Mouse (Mus musculus) midbrain, embryonic 11.5 days (tissue): ENCODE results near the gene Lin7a. TPM values are rescaled to one million over a fixed set of nuclear protein-coding genes. Genes with fewer than 3 reads are reported as not detected.

Experiments
- ATAC-seq: fragments of 200-750 bp; cut with Nextera tagmentation; 2 replicates; pipeline ENCODE4 v1.8.0; 2017; ENCODE audit warnings: moderate TSS enrichment, moderate library complexity; ENCODE audit not compliant: low FRiP score
- DNase-seq: peaks from one replicate; pipeline ENCODE4 v3.0.0; 2015; ENCODE audit warnings: low spot score; ENCODE audit errors: missing footprints
- H3K27ac ChIP-seq: fragments of 300-500 bp; sonication (generic); 2 replicates; pipeline ENCODE4 v1.5.1; 2014; ENCODE audit warnings: low read depth, low read length
- H3K27me3 ChIP-seq: fragments of 300-500 bp; sonication (generic); 2 replicates; pipeline ENCODE4 v1.6.1; 2014; ENCODE audit warnings: mild to moderate bottlenecking, low read length, moderate library complexity, mixed read lengths; ENCODE audit not compliant: control insufficient read depth, insufficient read depth
- H3K36me3 ChIP-seq: fragments of 300-500 bp; sonication (generic); 2 replicates; pipeline ENCODE4 v1.6.1; 2014; ENCODE audit warnings: mild to moderate bottlenecking, low read length, moderate library complexity, mixed read lengths; ENCODE audit not compliant: control insufficient read depth, insufficient read depth
- H3K4me1 ChIP-seq: fragments of 300-500 bp; sonication (generic); 2 replicates; pipeline ENCODE4 v1.6.1; 2014; ENCODE audit warnings: low read length; ENCODE audit not compliant: control insufficient read depth, insufficient read depth
- H3K4me2 ChIP-seq: fragments of 300-500 bp; sonication (generic); 2 replicates; pipeline ENCODE4 v1.6.1; 2014; ENCODE audit warnings: mild to moderate bottlenecking, moderate library complexity
- H3K4me3 ChIP-seq: fragments of 300-500 bp; sonication (generic); 2 replicates; pipeline ENCODE4 v1.5.1; 2014; ENCODE audit warnings: low read depth, low read length
- H3K9ac ChIP-seq: fragments of 300-500 bp; sonication (generic); 2 replicates; pipeline ENCODE4 v1.6.1; 2014; ENCODE audit warnings: low read length
- H3K9me3 ChIP-seq: fragments of 300-500 bp; sonication (generic); 2 replicates; pipeline ENCODE4 v1.6.1; 2016; ENCODE audit warnings: low read length; ENCODE audit not compliant: control insufficient read depth
- WGBS: fragments of 180-500 bp; shearing (Covaris S2); extraction: QIAGEN DNeasy Blood & Tissue Kit; methylation state at CpG from one replicate; pipeline ENCODE4 v1.1.7; 2014; 5-methylcytosine and 5-hydroxymethylcytosine counted together
- polyA plus RNA-seq: library from polyadenylated mRNA; unstranded; fragments of >200 nt; fragmentation: Nextera tagmentation; extraction: Ambion mirVana; gene quantifications from 2 replicates; pipeline ENCODE4 v1.2.1, GENCODE M21; 2014

The Lin7a gene
- polyA plus RNA-seq, 1 experiment from 2014 or later: 9.0 TPM

GRCm38 (mm10) chr10:107276647-107277046 is 5.2 kb downstream of the Lin7a start:
- Histone ChIP-seq H3K36me3 (no peaks in the 10 kb centered on the region), H3K27me3 (no peaks in the 10 kb centered on the region), H3K4me1 (no peaks in the 10 kb centered on the region), H3K4me3 (no peak overlapping the region), H3K4me2 (no peak overlapping the region), H3K9me3 (no peaks in the 10 kb centered on the region), H3K27ac (no peak overlapping the region), H3K9ac (no peak overlapping the region)
- DNase-seq: no peak
- 87% methylated on average over 2 of the region's 2 CpGs for WGBS
- ATAC-seq: no peak

GRCm38 (mm10) chr10:107293934-107294664 is 22.6 kb downstream of the Lin7a start:
- H3K27me3 ChIP-seq: no peaks in the 10 kb centered on the region

DNA sequence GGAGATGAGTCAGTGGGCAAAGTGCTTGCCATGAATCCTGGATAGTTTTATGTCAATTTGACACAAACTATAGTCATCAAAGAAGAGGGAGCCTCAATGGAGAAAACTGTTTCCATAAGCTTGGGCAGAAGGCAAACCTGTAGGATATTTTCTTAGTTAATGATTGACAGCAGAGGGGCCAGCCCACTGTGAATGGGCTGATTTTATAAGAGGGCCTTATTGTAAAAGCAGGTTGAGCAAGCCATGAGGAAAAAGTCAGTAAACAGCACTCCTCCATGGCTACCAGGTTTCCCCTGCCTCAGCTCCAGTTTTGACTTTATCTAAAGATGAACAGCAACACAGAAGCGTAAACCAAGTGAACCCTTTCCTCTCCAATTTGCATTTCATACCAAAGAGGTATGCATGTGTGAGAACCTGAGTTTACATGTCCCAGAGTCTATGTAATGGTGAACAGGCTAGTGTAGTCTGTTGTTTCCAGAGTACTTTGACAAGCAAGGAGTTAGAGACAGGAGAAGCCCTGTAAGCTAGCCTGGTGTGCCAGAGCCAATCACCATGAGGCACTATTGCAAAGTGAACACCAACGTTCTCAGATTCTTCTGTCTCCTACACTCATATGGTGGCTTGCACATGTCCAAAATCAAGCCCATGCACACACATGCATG is 29.2 kb downstream of the Lin7a start:
- no peak overlapping the region for H3K27ac ChIP-seq
- H3K9me3 ChIP-seq: no peaks in the 10 kb centered on the region
- DNase-seq (no peak), ATAC-seq (no peak)
- no peaks in the 10 kb centered on the region for H3K27me3 ChIP-seq
- H3K4me3 ChIP-seq: no peak overlapping the region
- no peaks in the 10 kb centered on the region for H3K4me1 ChIP-seq
- H3K4me2 ChIP-seq: no peak overlapping the region
- H3K9ac ChIP-seq: no peak overlapping the region
- H3K36me3 ChIP-seq: no peaks in the 10 kb centered on the region
- 78% methylated on average over 2 of the region's 2 CpGs for WGBS

More at GRCm38 (mm10) chr10:107293934-107294664, 22.6 kb downstream of the Lin7a start:
- Histone ChIP-seq H3K4me3 (no peak overlapping the region), H3K4me2 (no peak overlapping the region), H3K4me1 (no peaks in the 10 kb centered on the region), H3K36me3 (no peaks in the 10 kb centered on the region), H3K27ac (no peak overlapping the region), H3K9ac (no peak overlapping the region), H3K9me3 (no peaks in the 10 kb centered on the region)
- 72% methylated on average over 7 of the region's 7 CpGs for WGBS
- DNase-seq (peak; percentile 14), ATAC-seq (no peak)

DNA sequence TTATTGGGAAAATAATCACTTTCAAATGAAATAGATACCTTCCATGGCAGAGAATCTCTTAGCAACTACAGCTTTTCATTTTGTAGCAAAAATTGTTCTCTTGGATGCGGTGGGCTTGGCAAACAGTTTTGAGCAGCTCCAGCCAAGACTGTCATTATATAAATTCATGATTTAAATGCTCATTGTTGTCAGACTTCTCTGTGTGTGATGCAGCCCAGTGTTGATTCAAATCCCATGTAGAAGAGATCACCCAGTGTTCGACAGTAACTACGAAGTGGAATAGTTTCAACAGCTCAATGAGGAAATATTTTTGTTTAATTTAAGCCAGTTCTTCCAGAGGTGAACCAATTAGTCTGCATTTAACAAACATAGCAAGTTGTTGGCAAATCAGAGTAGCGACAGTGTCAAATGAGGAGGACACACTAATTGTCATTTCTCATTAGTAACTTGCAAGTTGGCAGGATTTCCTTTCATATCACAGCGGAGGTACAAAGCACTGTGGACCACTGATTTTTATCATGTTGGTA is 39.5 kb downstream of the Lin7a start:
- Histone ChIP-seq H3K4me1 (no peaks in the 10 kb centered on the region), H3K9ac (no peak overlapping the region), H3K4me3 (no peak overlapping the region), H3K27ac (no peak overlapping the region), H3K36me3 (no peaks in the 10 kb centered on the region), H3K4me2 (no peak overlapping the region), H3K9me3 (no peaks in the 10 kb centered on the region), H3K27me3 (no peaks in the 10 kb centered on the region)
- DNase-seq (no peak), ATAC-seq (no peak)
- WGBS: 88% methylated on average over 5 of the region's 5 CpGs

DNA sequence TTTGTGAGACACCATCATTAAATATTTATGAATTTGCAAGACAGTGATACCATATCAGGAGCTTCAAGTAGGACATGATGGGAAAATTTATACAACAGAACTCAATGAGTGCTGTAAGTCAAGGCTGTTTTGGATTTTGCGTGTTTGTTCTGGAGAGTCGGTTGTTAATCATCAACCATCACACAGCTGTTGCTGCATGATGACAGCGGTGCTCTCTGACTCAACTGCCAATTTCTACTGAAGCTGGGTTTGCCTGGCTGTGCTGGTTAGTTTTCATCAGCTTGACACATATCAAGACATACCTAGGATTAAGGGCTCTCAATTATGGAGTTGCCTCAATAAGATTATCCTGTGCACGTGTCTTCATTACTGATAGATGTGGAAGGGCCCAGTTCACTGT is 41.1 kb downstream of the Lin7a start:
- ATAC-seq: no peak

GRCm38 (mm10) chr10:107313395-107313794 is 41.9 kb downstream of the Lin7a start:
- Histone ChIP-seq H3K9me3 (no peaks in the 10 kb centered on the region), H3K9ac (no peak overlapping the region), H3K27me3 (no peaks in the 10 kb centered on the region), H3K27ac (no peak overlapping the region), H3K4me1 (no peaks in the 10 kb centered on the region; the same call in 1 of the 2 replicates), H3K4me3 (no peak overlapping the region), H3K4me2 (no peak overlapping the region), H3K36me3 (no peaks in the 10 kb centered on the region)
- ATAC-seq (no peak), DNase-seq (no peak)
- 38% methylated on average over 3 of the region's 3 CpGs for WGBS

More for the DNA sequence above, 41.1 kb downstream of the Lin7a start:
- WGBS: 91% methylated on average over 4 of the region's 4 CpGs
- Histone ChIP-seq H3K9me3 (no peaks in the 10 kb centered on the region), H3K4me3 (no peak overlapping the region), H3K27ac (no peak overlapping the region), H3K36me3 (no peaks in the 10 kb centered on the region), H3K27me3 (no peaks in the 10 kb centered on the region), H3K9ac (no peak overlapping the region), H3K4me1 (no peaks in the 10 kb centered on the region; the same call in 1 of the 2 replicates), H3K4me2 (no peak overlapping the region)
- no peak for DNase-seq

DNA sequence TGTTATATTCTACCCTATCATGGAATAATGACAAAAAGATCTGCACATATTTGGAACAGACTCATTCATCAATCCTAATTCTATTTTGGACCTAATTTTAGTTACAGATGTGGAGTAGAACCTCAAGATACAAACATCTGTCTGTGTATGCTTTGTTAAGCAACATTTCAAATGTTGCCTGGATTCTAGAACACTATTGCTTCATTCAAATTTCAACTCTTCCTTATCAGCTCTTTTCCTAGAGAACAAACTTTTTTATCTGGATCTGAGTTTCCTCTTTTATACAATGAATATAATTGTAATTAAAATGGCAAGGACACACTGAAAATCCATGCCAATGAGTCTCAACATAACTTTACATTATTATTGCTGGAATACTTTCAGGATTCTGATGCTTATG is 43.8 kb downstream of the Lin7a start:
- no peaks in the 10 kb centered on the region for H3K36me3 ChIP-seq
- H3K9me3 ChIP-seq: no peaks in the 10 kb centered on the region
- no peak overlapping the region for H3K4me2 ChIP-seq
- H3K27ac ChIP-seq: no peak overlapping the region
- no peak overlapping the region for H3K9ac ChIP-seq
- no peak overlapping the region for H3K4me3 ChIP-seq
- no peak for DNase-seq
- H3K4me1 ChIP-seq: no peaks in the 10 kb centered on the region; the same call in 1 of the 2 replicates
- no peak for ATAC-seq
- H3K27me3 ChIP-seq: no peaks in the 10 kb centered on the region

DNA sequence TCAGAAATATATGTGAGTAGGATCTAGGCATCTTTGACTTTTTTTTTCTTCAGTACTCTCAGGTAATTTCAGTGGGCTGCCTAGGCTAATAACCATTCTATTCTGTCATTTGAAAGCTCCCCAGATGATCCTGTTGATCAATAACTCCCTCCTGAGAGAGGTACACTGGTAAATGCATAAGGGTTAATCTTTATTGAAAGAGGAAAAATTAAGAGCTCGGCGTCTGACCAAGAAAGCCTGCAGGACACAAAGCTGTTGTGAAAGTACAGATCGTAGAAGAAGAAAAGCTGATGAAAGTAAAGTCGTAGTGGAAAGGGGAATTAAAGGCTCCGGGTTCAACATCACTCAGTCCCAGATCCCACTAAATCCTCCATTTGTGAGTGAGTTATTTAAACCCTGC is 44.2 kb downstream of the Lin7a start:
- WGBS: 61% methylated on average over 5 of the region's 5 CpGs
- H3K9me3 ChIP-seq: no peaks in the 10 kb centered on the region
- no peak overlapping the region for H3K9ac ChIP-seq
- no peak overlapping the region for H3K4me3 ChIP-seq
- ATAC-seq (no peak), DNase-seq (no peak)
- no peak overlapping the region for H3K4me2 ChIP-seq
- H3K4me1 ChIP-seq: no peaks in the 10 kb centered on the region; the same call in 1 of the 2 replicates
- no peak overlapping the region for H3K27ac ChIP-seq
- H3K27me3 ChIP-seq: no peaks in the 10 kb centered on the region
- no peaks in the 10 kb centered on the region for H3K36me3 ChIP-seq

GRCm38 (mm10) chr10:107316100-107316499 is 44.6 kb downstream of the Lin7a start:
- no peaks in the 10 kb centered on the region for H3K9me3 ChIP-seq
- H3K4me2 ChIP-seq: no peak overlapping the region
- H3K27ac ChIP-seq: no peak overlapping the region
- WGBS: 67% methylated on average over 2 of the region's 2 CpGs
- DNase-seq (no peak), ATAC-seq (no peak)
- no peaks in the 10 kb centered on the region; the same call in 1 of the 2 replicates for H3K4me1 ChIP-seq
- no peak overlapping the region for H3K9ac ChIP-seq
- H3K36me3 ChIP-seq: no peaks in the 10 kb centered on the region
- H3K4me3 ChIP-seq: no peak overlapping the region
- H3K27me3 ChIP-seq: no peaks in the 10 kb centered on the region
